In genomic region chr4:59324317-59324716, GRCm38 (mm10) we compare ENCODE assay signal across 19 mouse cellular contexts.
DNase-seq lines count a peak whose midpoint lies in the region; ATAC-seq and TF ChIP-seq lines count a peak whose summit lies in the region.
"Had no signal": no experiment of that assay in that cellular context is flagged by ENCODE, and none has a peak within 500 bp of the region (broad histone marks: within the 10 kb centered on the region; RNA-seq: fewer than 3 reads in every experiment).

No protein-coding gene starts in this region.

- H3K4me3 ChIP-seq in liver, adult 2 months (ENCODE audit: insufficient read depth, low read depth, low read length) = no peak overlapping the region
- H3K4me3 ChIP-seq in liver, postnatal 0 days (ENCODE audit: low read depth, low read length) = no peak overlapping the region
- no peak overlapping the region for H3K4me3 ChIP-seq in kidney, embryonic 15.5 days (replicated peaks)
- no peak overlapping the region for H3K4me3 ChIP-seq in forebrain, embryonic 11.5 days (ENCODE audit: low read depth, low read length)
- no peak overlapping the region for H3K4me3 ChIP-seq in kidney, embryonic 14.5 days (ENCODE audit: low read length)
- H3K4me3 ChIP-seq: hindbrain, embryonic 12.5 days had no signal

- TF ChIP-seq EP300 in liver, postnatal 0 days (IDR thresholded peaks at IDR 0.05; ENCODE audit: low read depth) = peak; percentile 85

- no peaks in the 10 kb centered on the region for H3K36me3 ChIP-seq in liver, adult 2 months (ENCODE audit: control insufficient read depth, insufficient read depth, low read length)
- H3K36me3 ChIP-seq in liver, postnatal 0 days (replicated peaks; ENCODE audit: insufficient read depth, low read length) = peaks cover 8% of the 10 kb centered on the region
- H3K36me3 ChIP-seq in kidney, embryonic 15.5 days = no peaks in the 10 kb centered on the region; the same call in 1 of the 2 replicates
- H3K36me3 ChIP-seq in forebrain, embryonic 11.5 days (ENCODE audit: control insufficient read depth, insufficient read depth, low read length) = no peaks in the 10 kb centered on the region
- no peaks in the 10 kb centered on the region for H3K36me3 ChIP-seq in kidney, embryonic 14.5 days (ENCODE audit: control insufficient read depth, insufficient read depth, low read length)
- H3K36me3 ChIP-seq: hindbrain, embryonic 12.5 days had no signal

- H3K9me3 ChIP-seq in liver, postnatal 0 days (ENCODE audit: low read length) = no peaks in the 10 kb centered on the region
- no peaks in the 10 kb centered on the region for H3K9me3 ChIP-seq in kidney, embryonic 15.5 days (replicated peaks)
- no peaks in the 10 kb centered on the region for H3K9me3 ChIP-seq in forebrain, embryonic 11.5 days (ENCODE audit: control insufficient read depth, low read length)
- no peaks in the 10 kb centered on the region for H3K9me3 ChIP-seq in kidney, embryonic 14.5 days (ENCODE audit: control insufficient read depth, low read length)
- H3K9me3 ChIP-seq: hindbrain, embryonic 12.5 days had no signal

- no peak for TF ChIP-seq POLR2A in liver, adult 2 months (IDR thresholded peaks at IDR 0.05; ENCODE audit: extremely low read depth, insufficient read depth, low read length)

- no peak for TF ChIP-seq CTCF in liver, adult 2 months (IDR thresholded peaks at IDR 0.05; ENCODE audit: low read depth, low read length)
- no peak for TF ChIP-seq CTCF in liver, postnatal 0 days (IDR thresholded peaks at IDR 0.05; ENCODE audit: low read depth)

- H3K4me2 ChIP-seq in liver, postnatal 0 days (ENCODE audit: low read depth, low read length) = no peak overlapping the region
- H3K4me2 ChIP-seq in kidney, embryonic 15.5 days = no peak overlapping the region
- H3K4me2 ChIP-seq in forebrain, embryonic 11.5 days (ENCODE audit: low read depth, low read length, severe bottlenecking) = no peak overlapping the region
- no peak overlapping the region for H3K4me2 ChIP-seq in kidney, embryonic 14.5 days (replicated peaks; ENCODE audit: low read depth, low read length)
- H3K4me2 ChIP-seq: hindbrain, embryonic 12.5 days; lung, embryonic 14.5 days; midbrain, embryonic 11.5 days had no signal

- peak overlapping the region; percentile 74 for H3K27ac ChIP-seq in liver, adult 2 months (replicated peaks; ENCODE audit: insufficient read depth, low read depth, low read length)
- H3K27ac ChIP-seq in liver, postnatal 0 days (ENCODE audit: low read depth) = peak overlapping the region; percentile 51; the same call in 1 of the 2 replicates
- H3K27ac ChIP-seq in kidney, embryonic 15.5 days = no peak overlapping the region
- H3K27ac ChIP-seq in forebrain, embryonic 11.5 days (ENCODE audit: low read depth, low read length) = no peak overlapping the region
- H3K27ac ChIP-seq in kidney, embryonic 14.5 days (ENCODE audit: low read depth, low read length) = no peak overlapping the region
- H3K27ac ChIP-seq: hindbrain, embryonic 12.5 days had no signal

- no peaks in the 10 kb centered on the region for H3K79me2 ChIP-seq in liver, adult 2 months (ENCODE audit: control insufficient read depth, insufficient read depth, low read length)

- no peak overlapping the region for H3K9ac ChIP-seq in liver, adult 2 months (ENCODE audit: low read depth, low read length)
- no peak overlapping the region for H3K9ac ChIP-seq in liver, postnatal 0 days (replicated peaks)
- no peak overlapping the region for H3K9ac ChIP-seq in kidney, embryonic 15.5 days
- no peak overlapping the region for H3K9ac ChIP-seq in forebrain, embryonic 11.5 days (ENCODE audit: low read length)
- no peak overlapping the region for H3K9ac ChIP-seq in kidney, embryonic 14.5 days (ENCODE audit: low read depth, low read length)
- H3K9ac ChIP-seq: hindbrain, embryonic 12.5 days; lung, embryonic 14.5 days had no signal

- H3K4me1 ChIP-seq in liver, adult 2 months (ENCODE audit: control insufficient read depth, insufficient read depth, low read length) = peaks cover 16% of the 10 kb centered on the region; the same call in 1 of the 2 replicates
- H3K4me1 ChIP-seq in liver, postnatal 0 days (ENCODE audit: insufficient read depth) = peaks cover 26% of the 10 kb centered on the region
- H3K4me1 ChIP-seq in kidney, embryonic 15.5 days = peaks cover 10% of the 10 kb centered on the region; the same call in 1 of the 2 replicates
- H3K4me1 ChIP-seq in forebrain, embryonic 11.5 days (replicated peaks; ENCODE audit: control insufficient read depth, insufficient read depth, low read length) = 0 out of 2 replicates have a peak, but pooled peaks cover 5% of the 10 kb centered on the region
- peaks cover 8% of the 10 kb centered on the region; the same call in 1 of the 2 replicates for H3K4me1 ChIP-seq in kidney, embryonic 14.5 days (ENCODE audit: control insufficient read depth, insufficient read depth, low read length)

- peak; percentile 64 for ATAC-seq in liver, postnatal 0 days
- ATAC-seq in kidney, embryonic 15.5 days (replicated peaks; ENCODE audit: low FRiP score) = no peak
- ATAC-seq in forebrain, embryonic 11.5 days (replicated peaks; ENCODE audit: low FRiP score) = no peak
- no peak for ATAC-seq in kidney, embryonic 14.5 days (ENCODE audit: low FRiP score, low TSS enrichment)
- ATAC-seq: forebrain, embryonic 14.5 days had no signal

- H3K27me3 ChIP-seq in liver, adult 2 months (ENCODE audit: control insufficient read depth, insufficient read depth, low read length) = no peaks in the 10 kb centered on the region
- H3K27me3 ChIP-seq in liver, postnatal 0 days (ENCODE audit: insufficient read depth, low read length) = no peaks in the 10 kb centered on the region
- H3K27me3 ChIP-seq in kidney, embryonic 15.5 days = no peaks in the 10 kb centered on the region
- H3K27me3 ChIP-seq in forebrain, embryonic 11.5 days (ENCODE audit: control insufficient read depth, insufficient read depth, low read length) = no peaks in the 10 kb centered on the region
- no peaks in the 10 kb centered on the region for H3K27me3 ChIP-seq in kidney, embryonic 14.5 days (ENCODE audit: control insufficient read depth, insufficient read depth, low read length)
- H3K27me3 ChIP-seq: hindbrain, embryonic 12.5 days had no signal

- 95% methylated on average over 5 of the region's 5 CpGs for WGBS in liver, adult 2 months
- WGBS in liver, postnatal 0 days (ENCODE audit: insufficient replicate concordance) = 50% methylated on average over 5 of the region's 5 CpGs
- 87% methylated on average over 5 of the region's 5 CpGs for WGBS in kidney, embryonic 15.5 days
- WGBS in forebrain, embryonic 11.5 days = 90% methylated on average over 5 of the region's 5 CpGs
- WGBS in kidney, embryonic 14.5 days = 84% methylated on average over 5 of the region's 5 CpGs

- peak; percentile 60 for DNase-seq in 416B (ENCODE audit: low read depth)
- peak; percentile 48 for DNase-seq in c-Kit-positive CD71-positive TER-119-positive erythroid progenitor cells, embryonic 14.5 days (ENCODE audit: low spot score)
- DNase-seq in liver, adult 2 months (ENCODE audit: extremely low read depth, low read depth, low spot score) = no peak
- no peak for DNase-seq in liver, postnatal 0 days
- no peak for DNase-seq in forebrain, embryonic 11.5 days (ENCODE audit: low spot score)
- DNase-seq: adrenal gland, postnatal 10 days; B cell, adult 2 months; cerebellum, adult 11-12 months; cerebellum, postnatal 25 days; gastrocnemius, postnatal 36 days; kidney, adult 18-20 months; kidney, postnatal 25 days; lung, embryonic 14.5 days; thymus, adult 18-20 months had no signal

Comparison
In these comparisons a context has a peak if more than half of its experiments do, and no peak if none do; other contexts are left out.
1. DNase-seq: peak in 416B (single experiment) and c-Kit-positive CD71-positive TER-119-positive erythroid progenitor cells, embryonic 14.5 days (single experiment); none in liver, adult 2 months (single experiment), liver, postnatal 0 days (single experiment) and forebrain, embryonic 11.5 days (single experiment).
2. H3K27ac ChIP-seq: peak in liver, adult 2 months (single experiment) and liver, postnatal 0 days (single experiment); none in kidney, embryonic 15.5 days (single experiment), forebrain, embryonic 11.5 days (single experiment) and kidney, embryonic 14.5 days (single experiment).